Mouse (Mus musculus): ENCODE results near the gene Tango6. TPM values are rescaled to one million over a fixed set of nuclear protein-coding genes. Genes with fewer than 3 reads are reported as not detected.

Tango6 gene
- polyA plus RNA-seq (2012; rRNA removed; ENCODE audit: low replicate concordance): 4.8 and 6.1 TPM in 2 replicates

GRCm38 (mm10) chr8:106682971-106683668 lies at the start of gene Tango6:
Gene Tango6, plus strand, starts transcription at chr8:106683068.

GRCm38 (mm10) chr8:106870051-106870450 lies 187.2 kb downstream of the Tango6 start, which contains the start of gene Has3:
Gene Has3, plus strand, starts transcription at chr8:106870242.

GRCm38 (mm10) chr8:106893481-106894156 lies 210.8 kb downstream of the Tango6 start, which contains the start of gene Utp4:
Gene Utp4, plus strand, starts transcription at chr8:106893636.

Other genes with a start within 250 kb of the Tango6 start
- not detected in 2 replicates for gene 6030452D12Rik, start 182.5 kb upstream of the Tango6 start, polyA plus RNA-seq (2012; rRNA removed; ENCODE audit: low replicate concordance)
- 5.2 and 6.1 TPM in 2 replicates for gene Cdh3, start 172.2 kb upstream of the Tango6 start, polyA plus RNA-seq (2012; rRNA removed; ENCODE audit: low replicate concordance)
- gene Gm10073, start 109.6 kb upstream of the Tango6 start, polyA plus RNA-seq (2012; rRNA removed; ENCODE audit: low replicate concordance): 46.8 and 91.3 TPM in 2 replicates
- 31.3 and 44.0 TPM in 2 replicates for gene Cdh1, start 79.7 kb upstream of the Tango6 start, polyA plus RNA-seq (2012; rRNA removed; ENCODE audit: low replicate concordance)
- gene Has3, start 187.2 kb downstream of the Tango6 start, polyA plus RNA-seq (2012; rRNA removed; ENCODE audit: low replicate concordance): 0.85 and 2.2 TPM in 2 replicates
- 23.3 and 39.0 TPM in 2 replicates for gene Utp4, start 210.6 kb downstream of the Tango6 start, polyA plus RNA-seq (2012; rRNA removed; ENCODE audit: low replicate concordance)

All from mammary gland, adult 2 months (tissue).